ENCODE assay signal across 8 mouse cellular contexts in genomic region chr10:85220918-85221770, GRCm38 (mm10). TPM values are rescaled to one million over a fixed set of nuclear protein-coding genes. Genes with fewer than 3 reads are reported as not detected.
DNase-seq lines count a peak whose midpoint lies in the region; ATAC-seq and TF ChIP-seq lines count a peak whose summit lies in the region.

No protein-coding gene starts in this region.

- H3K9me3 ChIP-seq in hindbrain, embryonic 14.5 days (ENCODE audit: control insufficient read depth, low read length): no peaks in the 10 kb centered on the region

- H3K4me1 ChIP-seq in hindbrain, embryonic 14.5 days (replicated peaks; ENCODE audit: control insufficient read depth, insufficient read depth, low read length): 0 out of 2 replicates have a peak, but pooled peaks cover 5% of the 10 kb centered on the region

- in situ Hi-C loops in Patski (cut with MboI; ENCODE audit: low pct_unique_long_range_greater_than_20kb): loop anchor here (5.0 kb wide), 2 partner anchors 431 to 1471 kb away; no protein-coding TSS in a partner anchor

- POLR2A ChIA-PET in Patski (lab: Charles Lee): interaction anchor here (0.9 to 1.2 kb wide), 2 partner anchors 10 to 431 kb away, joined by 3 read pairs; no protein-coding TSS in a partner anchor

- peak; percentile 31 for ATAC-seq in Patski
- peak; percentile 77 for ATAC-seq in hindbrain, embryonic 14.5 days (ENCODE audit: low FRiP score)
- ATAC-seq in megakaryocyte, adult 5-6 weeks (ENCODE audit: poor library complexity, severe bottlenecking): peak; percentile 97

- peaks cover 8% of the 10 kb centered on the region for H3K27me3 ChIP-seq in Patski
- peaks cover 5% of the 10 kb centered on the region; the same call in 1 of the 2 replicates for H3K27me3 ChIP-seq in hindbrain, embryonic 14.5 days (ENCODE audit: control insufficient read depth, insufficient read depth, low read length)

- peak overlapping the region; percentile 36 for H3K4me2 ChIP-seq in hindbrain, embryonic 14.5 days (replicated peaks)

- TF ChIP-seq CTCF in Patski (IDR thresholded peaks at IDR 0.05): peak; percentile 89

- no peak overlapping the region for H3K4me3 ChIP-seq in hindbrain, embryonic 14.5 days (replicated peaks; ENCODE audit: low read length)

- peak overlapping the region; percentile 39; the same call in 1 of the 2 replicates for H3K27ac ChIP-seq in hindbrain, embryonic 14.5 days

- H3K9ac ChIP-seq in hindbrain, embryonic 14.5 days: peak overlapping the region; percentile 3; the same call in 1 of the 2 replicates

- WGBS in hindbrain, embryonic 14.5 days: 31% methylated on average over 22 of the region's 22 CpGs

- DNase-seq in Patski (ENCODE audit: low read depth, low spot score): peak; percentile 25
- peak; percentile 98 for DNase-seq in cerebellum, adult 9-10 months
- peak; percentile 73 to 89 for DNase-seq in frontal cortex, postnatal 14 days (ENCODE audit: low spot score in 2 of 2)
- peak; percentile 99 for DNase-seq in hindbrain, embryonic 14.5 days (ENCODE audit: low spot score)
- DNase-seq in left cerebral cortex, adult 11 months (ENCODE audit: low spot score): peak; percentile 81
- DNase-seq in right cerebral cortex, adult 2 months (ENCODE audit: low spot score in 2 of 2): peak; percentile 96 to 97
- DNase-seq in urinary bladder, postnatal 10 days (ENCODE audit: low spot score): peak; percentile 70

- H3K36me3 ChIP-seq in hindbrain, embryonic 14.5 days (replicated peaks; ENCODE audit: control insufficient read depth, insufficient read depth): no peaks in the 10 kb centered on the region

- CTCF ChIA-PET in Patski (lab: Charles Lee): interaction anchor here (0.7 to 2.1 kb wide), 19 partner anchors 9 to 457 kb away, joined by 3 to 7 read pairs (median 4); no protein-coding TSS in a partner anchor

RNA-seq across cellular contexts. Expression of gene Cry1, which starts 36.3 kb away (rescaled TPM):
- polyA plus RNA-seq in Patski (2021): 9.2 TPM
- polyA plus RNA-seq in hindbrain, embryonic 14.5 days (2014; fragmentation: Nextera tagmentation; extraction: Ambion mirVana): 32.9 and 40.1 TPM in 2 replicates
- 15.7 and 16.2 TPM in 2 replicates for total RNA-seq in megakaryocyte, adult 5-6 weeks (2015)
- total RNA-seq in megakaryocyte, adult 5-6 weeks (2017): 17.5 and 19.4 TPM in 2 replicates

Comparison
In these comparisons a context has a peak if more than half of its experiments do, and no peak if none do; other contexts are left out.
1. ATAC-seq: peak in every context shown above with its lines; median percentile 97 in megakaryocyte, adult 5-6 weeks; 77 in hindbrain, embryonic 14.5 days; 31 in Patski.
2. DNase-seq: peak in every context shown above with its lines; median percentile 99 in hindbrain, embryonic 14.5 days; 98 in cerebellum, adult 9-10 months; 96 in right cerebral cortex, adult 2 months; 81 in frontal cortex, postnatal 14 days; 81 in left cerebral cortex, adult 11 months; 70 in urinary bladder, postnatal 10 days; 25 in Patski.